Comparison of ENCODE assay signal across 24 mouse cellular contexts in genomic region chr9:10339716-10340115, GRCm38 (mm10).
"Had no signal": no experiment of that assay in that cellular context is flagged by ENCODE, and none has a peak within 500 bp of the region (broad histone marks: within the 10 kb centered on the region; RNA-seq: fewer than 3 reads in every experiment).

No protein-coding gene starts in this region.

- H3K4me3 ChIP-seq: gastrocnemius, adult 2 months; heart, embryonic 10.5 days; heart, embryonic 12.5 days; hindbrain, embryonic 10.5 days; hindbrain, embryonic 12.5 days; intestine, embryonic 15.5 days; kidney, embryonic 15.5 days; left cerebral cortex, adult 2 months; limb, embryonic 10.5 days; limb, embryonic 12.5 days; liver, embryonic 13.5 days; liver, embryonic 15.5 days had no signal

- H3K36me3 ChIP-seq: heart, embryonic 10.5 days; heart, embryonic 12.5 days; hindbrain, embryonic 10.5 days; hindbrain, embryonic 12.5 days; intestine, embryonic 15.5 days; kidney, embryonic 15.5 days; limb, embryonic 10.5 days; limb, embryonic 12.5 days; liver, embryonic 13.5 days; liver, embryonic 15.5 days had no signal

- DNase-seq: gastrocnemius, adult 2 months; gastrocnemius, postnatal 10 days; gastrocnemius, postnatal 25 days; heart, adult 18-20 months; heart, postnatal 10 days; heart, postnatal 4 days; kidney, adult 18-20 months; kidney, adult 9 months; kidney, postnatal 14 days; kidney, postnatal 36 days; liver; liver, embryonic 13.5 days had no signal

- H3K4me1 ChIP-seq: heart, embryonic 10.5 days; heart, embryonic 12.5 days; hindbrain, embryonic 10.5 days; hindbrain, embryonic 12.5 days; intestine, embryonic 15.5 days; kidney, embryonic 15.5 days; limb, embryonic 10.5 days; limb, embryonic 12.5 days; liver, embryonic 13.5 days; liver, embryonic 15.5 days had no signal

- H3K9ac ChIP-seq: heart, embryonic 12.5 days; hindbrain, embryonic 12.5 days; hindbrain, embryonic 14.5 days; intestine, embryonic 15.5 days; kidney, embryonic 15.5 days; limb, embryonic 12.5 days; liver, embryonic 13.5 days; liver, embryonic 15.5 days had no signal

- H3K9me3 ChIP-seq: heart, embryonic 10.5 days; heart, embryonic 12.5 days; hindbrain, embryonic 10.5 days; hindbrain, embryonic 12.5 days; intestine, embryonic 15.5 days; kidney, embryonic 15.5 days; limb, embryonic 10.5 days; limb, embryonic 12.5 days; liver, embryonic 13.5 days; liver, embryonic 15.5 days had no signal

- H3K27ac ChIP-seq: gastrocnemius, adult 2 months; heart, embryonic 10.5 days; hindbrain, embryonic 10.5 days; hindbrain, embryonic 12.5 days; hindbrain, embryonic 14.5 days; intestine, embryonic 15.5 days; kidney, embryonic 15.5 days; kidney, postnatal 0 days; left cerebral cortex, adult 2 months; limb, embryonic 10.5 days; limb, embryonic 12.5 days; liver, embryonic 13.5 days; liver, embryonic 15.5 days had no signal
